Mouse (Mus musculus): ENCODE measurements at regions not wholly inside any gene's neighbourhood (a gene's known extent, or its start where the extent isn't known, plus 50 kb on each side); places are given as distances from the start of the nearest gene placed in this dataset.

DNA sequence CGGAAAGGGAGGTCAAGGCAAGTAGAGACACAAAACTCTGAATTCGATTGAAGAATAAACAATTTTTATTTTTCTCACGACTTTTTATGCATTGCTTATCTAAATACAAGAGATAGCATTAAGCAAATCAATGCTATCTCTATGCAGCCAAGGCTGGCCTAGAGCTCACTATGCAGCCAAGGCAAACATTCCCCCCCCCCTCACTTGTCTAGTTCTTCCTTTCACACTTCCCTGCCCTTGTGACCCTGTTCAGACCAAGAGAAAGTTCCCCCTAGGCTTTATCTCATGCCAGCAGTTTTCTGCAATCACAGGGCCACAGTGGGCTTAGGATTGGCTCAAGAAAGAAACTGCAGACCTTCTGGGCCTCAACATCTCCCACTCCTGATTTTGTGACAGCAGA lies 417.9 kb upstream of the Rag2 start:
- no peak for TF ChIP-seq POLR2A (IDR thresholded peaks at IDR 0.05; ENCODE audit: extremely low read depth, insufficient read depth, low read length)
- no peak for TF ChIP-seq CTCF (IDR thresholded peaks at IDR 0.05; ENCODE audit: extremely low read depth, insufficient read depth, low read length)
